Mouse (Mus musculus): ENCODE measurements around the gene Atp6v0b. TPM values are rescaled to one million over a fixed set of nuclear protein-coding genes. Genes with fewer than 3 reads are reported as not detected.
A peak's percentile ranks its signal among the peaks of the same experiment; 100 is the strongest.

Gene Atp6v0b
- polyA plus RNA-seq, 1 experiment from 2014 or later = 531 TPM

DNA sequence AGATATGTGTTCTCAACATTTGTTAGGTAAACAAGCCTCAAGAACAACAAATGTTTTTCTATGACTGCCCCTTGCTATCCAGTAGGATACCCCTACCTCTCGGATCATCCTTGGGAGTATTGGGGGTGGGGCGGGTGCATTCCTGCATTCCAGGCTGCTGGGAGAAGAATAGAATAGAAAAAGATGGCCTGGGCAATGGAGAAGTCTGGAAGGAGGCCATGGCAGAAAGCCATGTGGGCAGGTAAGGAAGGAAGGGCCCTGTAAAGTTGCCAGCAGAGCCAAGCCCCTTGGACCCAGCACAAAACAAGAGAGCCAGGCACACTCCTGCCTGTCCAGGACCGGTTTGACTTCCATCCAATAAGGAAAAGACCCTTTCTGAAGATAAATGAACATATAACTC is 26.3 kb upstream of the Atp6v0b start:
- Histone ChIP-seq H3K27me3 (replicated peaks; ENCODE audit: control insufficient read depth, insufficient read depth, low read length) (no peaks in the 10 kb centered on the region), H3K27ac (ENCODE audit: low read length) (no peak overlapping the region), H3K36me3 (ENCODE audit: control insufficient read depth, insufficient read depth) (peaks cover 6% of the 10 kb centered on the region), H3K4me2 (ENCODE audit: low read length) (peak overlapping the region; percentile 100), H3K9me3 (ENCODE audit: control insufficient read depth, low read length) (no peaks in the 10 kb centered on the region), H3K9ac (replicated peaks; ENCODE audit: low read depth, low read length) (peak overlapping the region; percentile 75; the same call in 1 of the 2 replicates), H3K4me3 (replicated peaks; ENCODE audit: low read length) (peak overlapping the region; percentile 86), H3K4me1 (replicated peaks; ENCODE audit: control insufficient read depth, insufficient read depth, low read length) (peaks cover 47% of the 10 kb centered on the region)
- WGBS = 46% methylated on average over 3 of the region's 3 CpGs
- no peak for ATAC-seq

DNA sequence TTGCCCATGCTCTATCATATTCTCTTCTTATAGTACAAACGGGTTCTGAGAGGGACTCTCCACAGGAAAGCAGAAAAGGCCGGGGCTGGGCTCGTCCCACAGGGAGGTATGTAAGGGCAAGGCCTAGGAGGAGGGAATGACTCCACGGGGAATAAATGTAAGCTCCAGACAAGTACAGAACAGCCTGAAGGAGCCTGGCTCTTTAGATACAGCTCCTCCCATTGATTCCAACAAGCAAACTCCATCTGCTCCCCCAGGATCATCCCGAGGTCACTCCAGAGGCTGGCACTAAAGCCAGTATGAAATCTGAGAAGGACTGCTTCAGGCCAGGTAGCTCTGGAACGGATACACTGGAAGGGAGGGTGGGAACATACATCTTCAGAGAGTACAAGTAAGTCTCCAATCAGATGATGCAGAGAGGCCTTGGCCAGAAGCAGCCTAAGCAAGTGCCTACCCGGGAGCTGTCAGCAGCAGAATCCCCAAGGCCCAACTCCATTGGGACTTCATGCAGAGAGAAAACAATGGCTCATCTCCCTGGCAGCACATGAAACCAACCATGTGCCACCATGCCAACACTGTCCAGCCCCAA is 25.6 kb upstream of the Atp6v0b start:
- no peaks in the 10 kb centered on the region for H3K9me3 ChIP-seq (ENCODE audit: control insufficient read depth, low read length)
- no peak for ATAC-seq
- 68% methylated on average over 7 of the region's 7 CpGs for WGBS
- no peak overlapping the region for H3K27ac ChIP-seq (ENCODE audit: low read length)
- H3K36me3 ChIP-seq (ENCODE audit: control insufficient read depth, insufficient read depth) = peaks cover 6% of the 10 kb centered on the region
- peak overlapping the region; percentile 75 for H3K9ac ChIP-seq (replicated peaks; ENCODE audit: low read depth, low read length)
- H3K4me2 ChIP-seq (ENCODE audit: low read length) = peak overlapping the region; percentile 100
- H3K4me3 ChIP-seq (replicated peaks; ENCODE audit: low read length) = peak overlapping the region; percentile 86
- peaks cover 54% of the 10 kb centered on the region for H3K4me1 ChIP-seq (replicated peaks; ENCODE audit: control insufficient read depth, insufficient read depth, low read length)
- H3K27me3 ChIP-seq (replicated peaks; ENCODE audit: control insufficient read depth, insufficient read depth, low read length) = no peaks in the 10 kb centered on the region

DNA sequence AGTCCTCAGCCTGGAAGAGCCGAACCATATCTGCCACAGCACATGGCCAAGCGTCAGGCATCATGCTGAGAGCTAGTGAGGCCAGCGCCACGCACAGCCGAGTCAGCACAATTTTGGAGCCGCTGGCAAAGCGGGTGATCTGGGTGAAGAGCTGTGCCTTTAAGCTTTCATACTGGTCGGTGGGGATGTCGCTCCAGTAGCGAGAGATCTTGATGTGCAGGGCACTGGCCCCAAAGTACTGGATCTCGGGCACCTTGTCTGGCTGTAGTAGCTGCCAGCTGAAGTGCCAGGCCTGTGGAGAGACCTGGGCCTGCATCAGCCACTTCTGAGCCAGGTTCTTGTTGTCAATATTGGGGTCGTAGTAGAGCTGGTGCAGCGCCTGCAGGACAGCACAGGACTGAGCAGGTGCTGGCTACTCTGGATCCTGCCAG is 25.0 kb upstream of the Atp6v0b start:
- ATAC-seq = no peak
- Histone ChIP-seq H3K9ac (replicated peaks; ENCODE audit: low read depth, low read length) (no peak overlapping the region), H3K36me3 (ENCODE audit: control insufficient read depth, insufficient read depth) (peaks cover 6% of the 10 kb centered on the region), H3K4me1 (replicated peaks; ENCODE audit: control insufficient read depth, insufficient read depth, low read length) (peaks cover 56% of the 10 kb centered on the region), H3K4me3 (replicated peaks; ENCODE audit: low read length) (no peak overlapping the region), H3K4me2 (ENCODE audit: low read length) (no peak overlapping the region), H3K27me3 (replicated peaks; ENCODE audit: control insufficient read depth, insufficient read depth, low read length) (no peaks in the 10 kb centered on the region), H3K27ac (ENCODE audit: low read length) (no peak overlapping the region), H3K9me3 (ENCODE audit: control insufficient read depth, low read length) (no peaks in the 10 kb centered on the region)
- WGBS = 86% methylated on average over 13 of the region's 13 CpGs

DNA sequence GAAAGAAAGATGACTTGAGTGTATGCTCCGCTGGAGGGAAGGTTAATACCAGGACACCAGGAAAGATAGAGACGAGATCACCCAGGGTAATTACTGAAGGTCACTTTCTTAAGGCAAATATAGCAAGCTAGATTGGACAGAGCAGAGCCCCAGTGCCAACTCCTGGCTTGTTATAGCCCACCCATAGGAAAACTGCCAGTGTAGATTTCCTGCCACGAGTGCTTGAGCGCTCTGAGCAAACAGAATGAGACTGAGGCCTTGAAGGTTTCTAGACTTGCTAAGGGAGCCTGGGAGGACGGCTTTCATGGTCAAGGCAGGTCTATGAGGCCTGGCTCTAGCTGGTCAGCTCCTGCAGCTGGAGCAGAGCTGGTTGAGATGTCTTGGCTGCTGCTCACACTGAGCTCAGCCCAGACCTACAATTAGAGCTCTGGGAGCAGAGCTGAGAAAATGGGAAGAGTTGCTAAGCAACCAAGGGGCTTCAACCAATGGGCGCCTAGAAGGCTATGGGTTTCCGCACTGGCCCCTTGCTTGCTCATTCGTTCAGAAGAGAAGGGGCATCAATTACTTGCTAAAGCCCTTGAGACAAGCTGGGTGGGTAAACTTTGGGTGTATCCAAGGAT is 21.8 kb upstream of the Atp6v0b start:
- Histone ChIP-seq H3K4me1 (replicated peaks; ENCODE audit: control insufficient read depth, insufficient read depth, low read length) (peaks cover 49% of the 10 kb centered on the region), H3K27me3 (replicated peaks; ENCODE audit: control insufficient read depth, insufficient read depth, low read length) (no peaks in the 10 kb centered on the region), H3K36me3 (ENCODE audit: control insufficient read depth, insufficient read depth) (peaks cover 9% of the 10 kb centered on the region), H3K9me3 (ENCODE audit: control insufficient read depth, low read length) (no peaks in the 10 kb centered on the region), H3K4me3 (replicated peaks; ENCODE audit: low read length) (peak overlapping the region; percentile 13), H3K4me2 (ENCODE audit: low read length) (peak overlapping the region; percentile 40), H3K9ac (replicated peaks; ENCODE audit: low read depth, low read length) (peak overlapping the region; percentile 37; the same call in 1 of the 2 replicates), H3K27ac (ENCODE audit: low read length) (peak overlapping the region; percentile 63)
- WGBS = 36% methylated on average over 8 of the region's 8 CpGs
- ATAC-seq = peak; percentile 93

DNA sequence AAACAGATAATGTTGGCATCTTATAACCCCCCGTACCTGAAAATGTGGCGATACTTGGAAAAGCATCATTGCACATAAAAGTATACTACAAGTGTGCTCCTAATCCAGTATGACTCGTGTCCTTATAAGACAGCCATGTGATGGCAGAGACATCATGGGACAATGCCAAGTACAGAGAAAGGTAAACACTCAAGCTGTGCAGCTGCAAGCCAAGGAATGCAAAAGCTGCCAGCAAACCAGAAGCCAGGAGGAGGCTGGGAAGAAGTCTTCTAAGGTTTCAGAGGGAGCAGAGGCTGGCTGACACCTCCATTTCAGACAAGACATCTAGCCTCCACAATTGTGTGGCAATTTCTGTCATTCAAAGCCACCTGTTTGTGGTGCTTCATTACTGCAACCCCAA is 19.1 kb upstream of the Atp6v0b start:
- peaks cover 32% of the 10 kb centered on the region for H3K4me1 ChIP-seq (replicated peaks; ENCODE audit: control insufficient read depth, insufficient read depth, low read length)
- H3K4me2 ChIP-seq (ENCODE audit: low read length) = no peak overlapping the region
- H3K27ac ChIP-seq (ENCODE audit: low read length) = no peak overlapping the region
- 82% methylated on average over 3 of the region's 3 CpGs for WGBS
- no peak overlapping the region for H3K9ac ChIP-seq (replicated peaks; ENCODE audit: low read depth, low read length)
- ATAC-seq = no peak
- H3K9me3 ChIP-seq (ENCODE audit: control insufficient read depth, low read length) = no peaks in the 10 kb centered on the region
- no peak overlapping the region for H3K4me3 ChIP-seq (replicated peaks; ENCODE audit: low read length)
- peaks cover 20% of the 10 kb centered on the region for H3K36me3 ChIP-seq (ENCODE audit: control insufficient read depth, insufficient read depth)
- H3K27me3 ChIP-seq (replicated peaks; ENCODE audit: control insufficient read depth, insufficient read depth, low read length) = no peaks in the 10 kb centered on the region

DNA sequence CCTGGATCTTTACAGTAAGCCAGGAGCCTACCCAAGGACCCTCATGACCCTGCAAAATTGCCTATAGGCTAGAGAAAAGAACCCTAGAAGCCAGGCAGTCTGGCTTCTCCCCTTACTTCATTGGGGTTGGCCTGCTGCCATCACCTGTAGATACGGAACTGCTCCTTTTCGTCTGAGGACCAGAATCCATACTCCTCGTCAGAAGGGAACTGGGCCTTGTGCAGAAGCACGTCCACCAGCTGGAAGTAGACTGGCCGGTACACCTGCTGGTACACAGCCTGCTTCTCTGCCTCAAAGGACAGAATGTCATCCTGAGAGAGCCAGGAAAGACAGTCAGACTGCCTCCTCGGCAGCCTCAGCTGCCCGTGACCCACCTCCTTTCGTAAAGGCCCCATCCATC is 17.6 kb upstream of the Atp6v0b start:
- WGBS = 87% methylated on average over 8 of the region's 8 CpGs
- Histone ChIP-seq H3K4me3 (replicated peaks; ENCODE audit: low read length) (no peak overlapping the region), H3K4me1 (replicated peaks; ENCODE audit: control insufficient read depth, insufficient read depth, low read length) (peaks cover 25% of the 10 kb centered on the region), H3K4me2 (ENCODE audit: low read length) (no peak overlapping the region), H3K27ac (ENCODE audit: low read length) (no peak overlapping the region), H3K9ac (replicated peaks; ENCODE audit: low read depth, low read length) (no peak overlapping the region), H3K36me3 (ENCODE audit: control insufficient read depth, insufficient read depth) (peaks cover 34% of the 10 kb centered on the region), H3K9me3 (ENCODE audit: control insufficient read depth, low read length) (no peaks in the 10 kb centered on the region), H3K27me3 (replicated peaks; ENCODE audit: control insufficient read depth, insufficient read depth, low read length) (no peaks in the 10 kb centered on the region)
- ATAC-seq = no peak

DNA sequence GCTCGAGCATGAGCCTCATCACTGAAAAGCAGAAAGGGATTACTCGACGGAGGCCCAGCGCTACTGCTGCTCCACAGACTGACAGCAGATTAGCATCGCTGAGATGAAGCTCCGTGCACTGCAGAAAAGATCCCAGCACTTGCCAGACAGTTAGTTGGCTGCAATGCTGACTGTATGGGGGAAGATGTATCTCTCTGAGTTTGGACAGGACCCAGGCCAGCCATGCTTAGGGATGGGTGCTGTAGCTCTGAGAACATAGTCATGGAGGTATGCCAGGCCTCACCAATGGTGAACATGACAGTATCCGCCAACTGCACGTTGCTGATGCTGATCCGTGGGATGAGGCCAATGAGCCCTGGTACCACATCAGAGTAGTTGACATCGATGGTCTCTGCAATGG is 17.0 kb upstream of the Atp6v0b start:
- ATAC-seq = peak; percentile 24; the same call in 1 of the 2 replicates

DNA sequence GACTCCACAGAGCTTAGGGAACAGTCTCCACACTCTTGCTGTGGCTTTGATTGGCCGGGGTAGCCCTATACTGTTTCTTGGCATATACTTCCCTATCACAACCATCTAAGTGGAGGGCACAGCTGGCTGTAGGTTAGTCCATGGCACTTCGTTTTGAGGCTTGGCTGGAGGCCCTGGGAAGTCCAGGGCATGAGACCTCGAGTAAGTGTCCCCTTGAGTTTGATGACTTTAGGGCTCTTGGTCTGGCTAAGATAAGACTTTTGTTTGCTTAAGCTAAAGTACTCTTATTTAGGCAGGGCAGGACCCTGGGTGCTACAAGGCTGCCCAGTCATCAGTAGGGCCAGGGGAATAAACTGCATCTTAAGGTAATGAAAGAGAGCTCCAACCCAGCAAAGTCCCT is 11.0 kb upstream of the Atp6v0b start:
- Histone ChIP-seq H3K4me1 (replicated peaks; ENCODE audit: control insufficient read depth, insufficient read depth, low read length) (no peaks in the 10 kb centered on the region), H3K4me3 (replicated peaks; ENCODE audit: low read length) (no peak overlapping the region), H3K4me2 (ENCODE audit: low read length) (no peak overlapping the region), H3K36me3 (ENCODE audit: control insufficient read depth, insufficient read depth) (peaks cover 56% of the 10 kb centered on the region), H3K9me3 (ENCODE audit: control insufficient read depth, low read length) (no peaks in the 10 kb centered on the region), H3K9ac (replicated peaks; ENCODE audit: low read depth, low read length) (no peak overlapping the region), H3K27me3 (replicated peaks; ENCODE audit: control insufficient read depth, insufficient read depth, low read length) (no peaks in the 10 kb centered on the region), H3K27ac (ENCODE audit: low read length) (no peak overlapping the region)
- whole genome bisulfite sequencing = 89% methylated on average over 3 of the region's 3 CpGs
- no peak for ATAC-seq

More for the DNA sequence above, 17.0 kb upstream of the Atp6v0b start:
- Histone ChIP-seq H3K27me3 (replicated peaks; ENCODE audit: control insufficient read depth, insufficient read depth, low read length) (no peaks in the 10 kb centered on the region), H3K9ac (replicated peaks; ENCODE audit: low read depth, low read length) (no peak overlapping the region), H3K27ac (ENCODE audit: low read length) (no peak overlapping the region), H3K9me3 (ENCODE audit: control insufficient read depth, low read length) (no peaks in the 10 kb centered on the region), H3K36me3 (ENCODE audit: control insufficient read depth, insufficient read depth) (peaks cover 40% of the 10 kb centered on the region), H3K4me1 (replicated peaks; ENCODE audit: control insufficient read depth, insufficient read depth, low read length) (peaks cover 19% of the 10 kb centered on the region), H3K4me2 (ENCODE audit: low read length) (no peak overlapping the region), H3K4me3 (replicated peaks; ENCODE audit: low read length) (no peak overlapping the region)
- 73% methylated on average over 10 of the region's 10 CpGs for WGBS

DNA sequence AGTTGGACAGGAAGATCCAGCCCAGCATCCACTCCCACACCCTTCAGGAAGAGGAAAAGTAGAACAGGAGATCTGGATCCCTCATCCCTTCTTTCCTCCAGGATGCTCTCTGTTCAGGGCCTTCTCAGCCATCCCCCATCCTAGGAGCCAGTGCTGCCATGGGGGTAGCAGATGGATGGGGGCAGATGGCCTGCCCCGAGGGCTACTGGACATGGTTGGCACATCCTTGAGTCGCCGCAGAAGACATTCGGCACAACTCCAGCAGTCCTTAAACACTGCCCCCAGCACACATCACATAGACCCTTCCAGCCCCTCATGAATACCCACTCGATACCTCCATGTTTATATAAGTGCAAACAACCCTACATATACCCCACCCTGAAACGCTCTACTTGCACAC is 8.9 kb upstream of the Atp6v0b start:
- Histone ChIP-seq H3K4me2 (ENCODE audit: low read length) (no peak overlapping the region), H3K27ac (ENCODE audit: low read length) (no peak overlapping the region), H3K4me3 (replicated peaks; ENCODE audit: low read length) (no peak overlapping the region), H3K36me3 (ENCODE audit: control insufficient read depth, insufficient read depth) (peaks cover 41% of the 10 kb centered on the region), H3K27me3 (replicated peaks; ENCODE audit: control insufficient read depth, insufficient read depth, low read length) (no peaks in the 10 kb centered on the region), H3K4me1 (replicated peaks; ENCODE audit: control insufficient read depth, insufficient read depth, low read length) (peaks cover 7% of the 10 kb centered on the region), H3K9me3 (ENCODE audit: control insufficient read depth, low read length) (no peaks in the 10 kb centered on the region), H3K9ac (replicated peaks; ENCODE audit: low read depth, low read length) (no peak overlapping the region)
- ATAC-seq = no peak
- WGBS = 98% methylated on average over 6 of the region's 6 CpGs

Measured in forebrain, embryonic 16.5 days (tissue).